9 mouse cellular contexts compared by ENCODE assay signal in the genomic region with DNA sequence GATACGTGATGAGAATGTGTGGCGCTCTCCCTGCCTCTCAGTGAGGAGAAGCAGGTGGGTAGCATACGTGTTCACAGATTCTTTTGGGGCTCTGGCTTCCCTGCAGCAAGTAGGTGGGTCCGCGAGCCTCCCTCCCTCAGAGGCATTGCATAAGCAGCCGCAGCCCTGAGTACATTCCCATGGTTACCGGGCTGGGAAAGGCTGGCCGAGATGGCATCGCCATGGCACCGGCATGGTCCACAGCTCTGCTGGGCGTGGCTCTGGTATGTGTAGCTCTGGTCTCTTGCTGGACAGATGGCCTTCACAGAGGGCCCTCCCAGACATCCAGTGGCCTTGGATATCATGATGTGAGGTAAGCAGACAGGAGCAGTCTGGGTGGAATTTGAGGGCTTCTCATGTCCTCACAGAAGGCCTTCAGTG. TPM values are rescaled to one million over a fixed set of nuclear protein-coding genes. Genes with fewer than 3 reads are reported as not detected.
DNase-seq lines count a peak whose midpoint lies in the region; TF ChIP-seq lines count a peak whose summit lies in the region.
"Had no signal": no experiment of that assay in that cellular context is flagged by ENCODE, and none has a peak within 500 bp of the region (broad histone marks: within the 10 kb centered on the region; RNA-seq: fewer than 3 reads in every experiment).

No protein-coding gene starts in this region.

- H3K36me3 ChIP-seq in midbrain, embryonic 10.5 days = no peaks in the 10 kb centered on the region

- H3K4me3 ChIP-seq in cerebellum, adult 2 months (replicated peaks; ENCODE audit: insufficient read depth, low read depth, low read length) = no peak overlapping the region
- H3K4me3 ChIP-seq in layer of hippocampus, adult 2 months = peak overlapping the region; percentile 17; the same call in 1 of the 2 replicates
- H3K4me3 ChIP-seq in midbrain, embryonic 10.5 days = no peak overlapping the region

- no peak for TF ChIP-seq POLR2A in cerebellum, adult 2 months (IDR thresholded peaks at IDR 0.05; ENCODE audit: borderline replicate concordance, insufficient read depth, low read length)

- peak; percentile 36 for DNase-seq in kidney, postnatal 10 days
- no peak for DNase-seq in kidney, adult 11 months
- peak; percentile 74 to 80 for DNase-seq in cerebellum, adult 2 months
- peak; percentile 74 to 80 for DNase-seq in frontal cortex, postnatal 10 days (ENCODE audit: low spot score in 2 of 2)
- DNase-seq in layer of hippocampus, adult 2 months (ENCODE audit: low spot score in 2 of 2) = peak; percentile 71 to 79
- DNase-seq in midbrain, embryonic 10.5 days (ENCODE audit: low spot score) = peak; percentile 41
- DNase-seq in telencephalon, adult 2 months (ENCODE audit: low read depth, low spot score) = peak; percentile 83
- DNase-seq in kidney, adult 8-10 months = no peak

- H3K4me1 ChIP-seq in cerebellum, adult 2 months (ENCODE audit: control insufficient read depth, insufficient read depth, low read length) = peaks cover 66% of the 10 kb centered on the region
- peaks cover 37% of the 10 kb centered on the region for H3K4me1 ChIP-seq in midbrain, embryonic 10.5 days

- 31% methylated on average over 11 of the region's 11 CpGs for WGBS in cerebellum, adult 2 months
- WGBS in midbrain, embryonic 10.5 days = 72% methylated on average over 11 of the region's 11 CpGs

- no peak overlapping the region for H3K27ac ChIP-seq in cerebellum, adult 2 months (ENCODE audit: insufficient read depth, low read length)
- H3K27ac ChIP-seq in layer of hippocampus, adult 2 months = peak overlapping the region; percentile 93
- H3K27ac ChIP-seq in midbrain, embryonic 10.5 days (replicated peaks) = peak overlapping the region; percentile 69

- H3K9me3 ChIP-seq in midbrain, embryonic 10.5 days (replicated peaks) = no peaks in the 10 kb centered on the region

- no peaks in the 10 kb centered on the region for H3K27me3 ChIP-seq in cerebellum, adult 2 months (ENCODE audit: control insufficient read depth, insufficient read depth, low read length)
- H3K27me3 ChIP-seq in midbrain, embryonic 10.5 days (ENCODE audit: low read depth, poor library complexity, severe bottlenecking) = 0 out of 2 replicates have a peak, but pooled peaks cover 4% of the 10 kb centered on the region

- no peak for TF ChIP-seq CTCF in cerebellum, adult 2 months (IDR thresholded peaks at IDR 0.05; ENCODE audit: borderline replicate concordance, insufficient read depth, low read depth, low read length)
- TF ChIP-seq CTCF in layer of hippocampus, adult 2 months (conservative IDR thresholded peaks at IDR 0.05) = no peak

RNA-seq across cellular contexts. Expression of gene Ghrhr, which starts 20.5 kb away (rescaled TPM):
- polyA plus RNA-seq in cerebellum, adult 2 months (2012; rRNA removed) = not detected in 2 replicates
- total RNA-seq in layer of hippocampus, adult 2 months (2021) = not detected
- not detected in 2 replicates for polyA plus RNA-seq in midbrain, embryonic 10.5 days (2016; fragmentation: Nextera tagmentation; extraction: Ambion mirVana)
- total RNA-seq: MEL had no signal

RNA-seq across cellular contexts. Expression of gene Adcyap1r1, which starts 55.1 kb away (rescaled TPM):
- polyA plus RNA-seq in cerebellum, adult 2 months (2012; rRNA removed) = 71.6 and 77.6 TPM in 2 replicates
- 100 to 1,000 TPM; 146 to 148 TPM for total RNA-seq in layer of hippocampus, adult 2 months (2021)
- polyA plus RNA-seq in midbrain, embryonic 10.5 days (2016; fragmentation: Nextera tagmentation; extraction: Ambion mirVana) = 31.4 and 34.3 TPM in 2 replicates
- total RNA-seq: MEL had no signal

Comparison
In these comparisons a context has a peak if more than half of its experiments do, and no peak if none do; other contexts are left out.
1. DNase-seq: peak in kidney, postnatal 10 days (single experiment), cerebellum, adult 2 months (2 of 2), frontal cortex, postnatal 10 days (2 of 2), layer of hippocampus, adult 2 months (2 of 2), midbrain, embryonic 10.5 days (single experiment) and telencephalon, adult 2 months (single experiment); none in kidney, adult 11 months (single experiment) and kidney, adult 8-10 months (0 of 2).